Mouse (Mus musculus) midbrain, embryonic 10.5 days (tissue): Measurements from ENCODE around the gene Ngrn. TPM values are rescaled to one million over a fixed set of nuclear protein-coding genes. Genes with fewer than 3 reads are reported as not detected.

Experiments used
- DNase-seq: peaks from one replicate; pipeline ENCODE4 v3.0.0-alpha.2; 2017; ENCODE audit warnings: low spot score
- H3K27ac ChIP-seq: fragments of 300-500 bp; sonication (generic); replicated peaks from 2 replicates; pipeline ENCODE4 v1.5.1; 2016; ENCODE audit warnings: mild to moderate bottlenecking
- H3K27me3 ChIP-seq: fragments of 300-500 bp; sonication (generic); 2 replicates; pipeline ENCODE4 v1.6.1; 2016; ENCODE audit warnings: low read depth, mild to moderate bottlenecking; ENCODE audit not compliant: poor library complexity, severe bottlenecking
- H3K36me3 ChIP-seq: fragments of 300-500 bp; sonication (generic); 2 replicates; pipeline ENCODE4 v1.6.1; 2016; ENCODE audit warnings: mild to moderate bottlenecking, moderate library complexity
- H3K4me1 ChIP-seq: fragments of 300-500 bp; sonication (generic); 2 replicates; pipeline ENCODE4 v1.6.1; 2016
- H3K4me3 ChIP-seq: fragments of 300-500 bp; sonication (generic); 2 replicates; pipeline ENCODE4 v1.5.1; 2016; ENCODE audit warnings: mild to moderate bottlenecking, moderate library complexity
- H3K9me3 ChIP-seq: fragments of 300-500 bp; sonication (generic); replicated peaks from 2 replicates; pipeline ENCODE4 v1.6.1; 2016; ENCODE audit warnings: mild to moderate bottlenecking
- WGBS: fragments of 180-500 bp; shearing (Covaris S2); methylation state at CpG from one replicate; pipeline ENCODE4 v1.1.7; 2016; 5-methylcytosine and 5-hydroxymethylcytosine counted together
- polyA plus RNA-seq: library from polyadenylated mRNA; unstranded; fragments of >200 nt; fragmentation: Nextera tagmentation; extraction: Ambion mirVana; gene quantifications from 2 replicates; pipeline ENCODE4 v1.2.1, GENCODE M21; 2016

Gene Ngrn
- polyA plus RNA-seq, 1 experiment from 2014 or later: 44.8 TPM

DNA sequence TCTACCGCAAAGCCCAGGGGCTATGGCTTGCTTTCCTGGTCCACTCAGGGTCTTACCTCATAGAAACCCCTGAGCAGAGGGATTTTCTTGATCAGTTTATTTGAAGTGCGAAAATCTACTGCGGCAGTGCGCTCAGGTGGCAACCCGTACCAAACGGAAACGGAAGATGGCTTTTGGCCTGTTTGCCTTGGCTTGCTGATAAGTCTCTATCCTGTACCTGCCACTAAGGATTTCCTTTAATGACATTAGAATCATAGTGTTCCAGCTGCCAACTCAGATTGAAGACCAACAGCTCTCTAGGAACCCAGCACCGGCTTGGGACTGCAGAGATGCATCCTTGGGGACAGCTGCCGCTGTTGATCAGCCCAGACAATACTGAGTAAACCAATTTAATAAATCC lies 27.2 kb upstream of the Ngrn start:
- 78% methylated on average over 9 of the region's 9 CpGs for WGBS
- Histone ChIP-seq H3K4me3 (peak overlapping the region; percentile 81), H3K27me3 (peaks cover 19% of the 10 kb centered on the region; the same call in 1 of the 2 replicates), H3K9me3 (no peaks in the 10 kb centered on the region), H3K4me1 (peaks cover 42% of the 10 kb centered on the region), H3K27ac (no peak overlapping the region), H3K36me3 (peaks cover 16% of the 10 kb centered on the region)
- no peak for DNase-seq

DNA sequence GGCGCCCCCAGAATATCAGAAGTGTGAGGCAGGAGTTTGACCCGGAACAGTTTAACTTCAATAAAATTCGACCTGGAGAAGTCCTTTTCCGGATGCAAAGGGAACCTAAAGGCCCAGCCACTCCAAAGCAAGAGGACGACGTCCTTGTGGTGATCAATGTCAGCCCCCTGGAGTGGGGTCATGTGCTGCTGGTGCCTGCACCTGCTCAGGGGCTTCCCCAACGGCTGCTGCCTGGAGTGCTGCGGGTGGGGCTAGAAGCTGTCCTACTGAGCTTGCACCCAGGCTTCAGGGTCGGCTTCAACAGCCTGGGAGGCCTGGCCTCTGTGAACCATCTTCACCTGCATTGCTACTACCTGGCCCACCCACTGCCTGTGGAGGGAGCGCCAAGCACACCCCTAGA lies 22.5 kb upstream of the Ngrn start:
- Histone ChIP-seq H3K27ac (no peak overlapping the region), H3K4me1 (peaks cover 6% of the 10 kb centered on the region), H3K27me3 (no peaks in the 10 kb centered on the region), H3K4me3 (no peak overlapping the region), H3K9me3 (no peaks in the 10 kb centered on the region), H3K36me3 (peaks cover 42% of the 10 kb centered on the region)
- no peak for DNase-seq
- 90% methylated on average over 10 of the region's 10 CpGs for WGBS

DNA sequence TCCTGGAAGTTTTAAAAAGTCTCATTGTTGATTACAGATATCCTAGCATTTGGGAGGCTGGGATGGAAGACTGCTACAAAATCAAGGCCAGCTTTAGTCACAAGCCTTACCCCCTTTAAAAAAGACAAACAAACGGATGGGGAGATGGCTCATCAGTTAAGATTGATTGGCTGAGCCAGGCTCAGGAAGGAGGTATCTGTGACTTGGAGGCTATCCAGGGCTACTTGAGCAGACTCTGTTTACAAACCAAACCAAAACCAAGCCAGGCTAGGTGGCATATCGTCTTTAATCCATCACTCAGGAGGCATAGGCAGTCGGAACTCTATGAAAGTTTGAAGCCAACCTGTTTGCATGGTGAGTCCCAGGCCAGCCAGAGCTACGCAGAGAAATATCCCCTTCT lies 19.4 kb upstream of the Ngrn start:
- Histone ChIP-seq H3K36me3 (peaks cover 40% of the 10 kb centered on the region), H3K4me1 (0 out of 2 replicates have a peak, but pooled peaks cover 3% of the 10 kb centered on the region), H3K4me3 (no peak overlapping the region), H3K27ac (no peak overlapping the region), H3K9me3 (no peaks in the 10 kb centered on the region), H3K27me3 (no peaks in the 10 kb centered on the region)
- DNase-seq: no peak
- 90% methylated on average over 4 of the region's 4 CpGs for WGBS

DNA sequence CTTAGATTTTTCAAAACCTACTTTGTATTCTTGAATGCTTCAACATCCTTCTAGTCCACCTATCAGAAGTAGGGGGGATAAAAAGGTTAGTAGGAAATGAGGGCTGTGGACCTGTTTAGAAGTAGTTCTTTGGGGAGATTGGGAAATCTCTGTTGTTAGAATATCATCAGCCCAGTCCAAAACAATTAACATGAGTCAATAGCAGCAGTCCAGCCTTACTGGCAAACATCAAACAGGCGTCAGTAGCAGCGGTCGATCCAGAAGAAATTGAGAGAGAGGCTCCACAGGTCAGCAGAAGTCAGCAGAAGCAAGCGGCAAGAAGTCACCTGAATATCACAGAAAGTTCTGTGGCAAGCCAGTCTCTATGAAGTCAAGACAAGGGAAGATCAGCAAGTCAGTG lies 16.2 kb upstream of the Ngrn start:
- Histone ChIP-seq H3K4me3 (no peak overlapping the region), H3K36me3 (peaks cover 17% of the 10 kb centered on the region), H3K4me1 (0 out of 2 replicates have a peak, but pooled peaks cover 3% of the 10 kb centered on the region), H3K27me3 (no peaks in the 10 kb centered on the region), H3K27ac (no peak overlapping the region), H3K9me3 (no peaks in the 10 kb centered on the region)
- WGBS: 89% methylated on average over 4 of the region's 4 CpGs
- no peak for DNase-seq

DNA sequence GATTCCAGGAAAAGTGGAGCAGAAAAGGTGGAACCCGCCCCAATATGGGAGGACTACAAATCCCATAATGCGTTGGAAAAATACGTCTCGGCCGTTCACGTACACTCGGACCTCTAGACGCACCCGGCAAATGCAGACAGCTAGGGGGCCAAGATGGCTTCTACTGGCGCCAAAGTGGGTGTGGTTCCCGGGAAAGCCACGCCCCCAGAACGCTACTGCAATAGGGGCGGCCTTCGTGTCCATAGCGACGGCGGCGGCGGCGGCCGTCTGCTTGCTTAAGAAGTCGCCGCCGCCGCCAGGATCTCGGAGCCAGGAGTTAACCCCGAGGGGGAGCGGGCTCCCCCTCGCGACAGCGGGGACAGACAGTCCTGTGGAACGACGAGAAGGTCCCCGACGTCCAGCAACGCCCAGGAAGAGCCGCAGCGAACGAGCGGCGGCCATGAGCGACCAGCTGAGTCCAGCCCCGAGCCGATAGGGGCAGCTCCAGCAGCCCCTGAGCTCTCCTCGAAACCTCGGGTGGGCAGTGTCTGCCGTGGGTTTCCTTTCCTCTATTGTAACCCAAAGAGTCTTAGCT lies 14.8 kb upstream of the Ngrn start, which contains the start of gene Ttll13:
TSS of gene Ttll13 (plus strand) at position 229 of the 574 bp plus-strand sequence.
- Histone ChIP-seq H3K27ac (peak within 1 kb of the TSS; percentile 88), H3K27me3 (no peaks in the 10 kb centered on the region), H3K9me3 (no peaks in the 10 kb centered on the region), H3K4me1 (0 out of 2 replicates have a peak, but pooled peaks cover 3% of the 10 kb centered on the region), H3K36me3 (peaks cover 3% of the 10 kb centered on the region), H3K4me3 (peak within 1 kb of the TSS; percentile 59)
- DNase-seq: peak; percentile 97
- under 1% methylated on average over 48 of the region's 48 CpGs for WGBS

DNA sequence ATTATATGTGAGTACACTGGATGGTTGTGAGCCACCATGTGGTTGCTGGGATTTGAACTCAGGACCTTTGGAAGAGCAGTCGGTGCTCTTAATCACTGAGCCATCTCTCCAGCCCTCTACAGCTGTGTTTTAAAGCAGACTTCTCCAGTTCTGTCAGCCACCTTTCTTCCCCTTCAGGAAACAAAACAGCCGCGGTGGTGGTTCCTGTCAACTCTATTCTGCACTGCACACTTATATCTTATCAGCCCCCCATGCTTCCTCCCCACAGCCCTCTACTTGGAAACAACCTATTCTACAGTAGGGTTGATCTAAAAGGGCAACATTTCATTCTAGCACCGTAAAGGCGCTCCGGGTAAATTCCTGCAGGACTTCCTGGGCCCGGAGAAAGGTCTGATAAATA lies 14.2 kb upstream of the Ngrn start:
- no peaks in the 10 kb centered on the region for H3K9me3 ChIP-seq
- peak overlapping the region; percentile 88 for H3K27ac ChIP-seq
- no peaks in the 10 kb centered on the region for H3K27me3 ChIP-seq
- no peaks in the 10 kb centered on the region for H3K36me3 ChIP-seq
- H3K4me3 ChIP-seq: peak overlapping the region; percentile 59
- no peak for DNase-seq
- 0 out of 2 replicates have a peak, but pooled peaks cover 3% of the 10 kb centered on the region for H3K4me1 ChIP-seq
- WGBS: 69% methylated on average over 7 of the region's 7 CpGs

DNA sequence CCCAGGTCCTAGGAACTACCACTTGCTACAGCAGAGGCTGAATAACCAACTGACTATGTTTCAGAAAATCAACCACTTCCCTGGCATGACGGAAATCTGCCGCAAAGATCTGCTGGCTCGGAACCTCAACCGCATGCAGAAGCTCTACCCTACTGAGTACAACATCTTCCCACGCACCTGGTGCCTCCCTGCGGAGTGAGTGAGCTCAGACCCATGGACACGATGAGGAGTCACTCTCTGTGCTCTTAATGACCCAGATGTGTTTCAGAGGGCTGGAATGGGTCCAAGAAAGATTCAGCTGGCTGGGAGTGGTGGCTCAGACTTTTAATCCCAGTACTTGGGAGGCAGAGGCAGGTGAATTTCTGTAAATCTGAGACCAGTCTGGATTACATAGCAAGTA lies 8.6 kb upstream of the Ngrn start:
- H3K4me3 ChIP-seq: no peak overlapping the region
- no peak for DNase-seq
- no peaks in the 10 kb centered on the region for H3K4me1 ChIP-seq
- WGBS: 79% methylated on average over 7 of the region's 7 CpGs
- peaks cover 7% of the 10 kb centered on the region; the same call in 1 of the 2 replicates for H3K27me3 ChIP-seq
- no peak overlapping the region for H3K27ac ChIP-seq
- H3K36me3 ChIP-seq: no peaks in the 10 kb centered on the region
- no peaks in the 10 kb centered on the region for H3K9me3 ChIP-seq

DNA sequence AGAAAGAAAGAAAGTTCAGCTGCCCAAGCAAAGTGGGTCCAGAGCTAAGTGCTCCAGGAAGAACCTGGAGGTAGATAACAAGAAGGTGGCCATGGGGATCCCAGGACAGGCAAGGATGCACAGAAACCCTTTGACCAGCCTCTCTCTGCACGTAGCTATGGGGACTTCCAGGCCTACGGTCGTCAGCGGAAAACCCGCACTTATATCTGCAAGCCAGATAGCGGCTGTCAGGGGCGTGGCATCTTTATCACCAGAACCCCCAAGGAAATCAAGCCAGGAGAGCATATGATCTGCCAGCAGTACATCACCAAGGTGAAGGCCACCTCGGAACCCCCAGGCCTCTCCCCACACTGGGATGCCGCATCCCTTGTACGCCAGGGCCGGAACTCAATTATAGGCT lies 8.1 kb upstream of the Ngrn start:
- no peak for DNase-seq
- WGBS: 88% methylated on average over 11 of the region's 11 CpGs

DNA sequence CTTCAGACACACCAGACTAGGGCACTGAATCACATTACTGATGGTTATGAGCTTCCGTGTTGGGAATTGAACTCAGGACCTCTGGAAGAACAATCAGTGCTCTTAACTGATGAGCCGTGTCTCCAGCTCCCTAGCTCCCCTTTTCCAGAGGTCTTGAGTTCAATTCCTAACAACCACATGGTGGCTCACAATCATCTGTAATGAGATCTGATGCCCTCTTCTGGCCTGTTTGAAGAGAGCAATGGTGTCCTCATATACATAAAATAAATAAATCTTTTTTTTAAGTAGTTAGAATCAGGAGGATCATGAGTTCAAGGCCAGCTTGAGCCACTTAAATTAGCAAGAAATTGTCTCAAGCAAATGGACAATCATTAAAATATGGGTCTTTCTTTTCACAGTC lies 5.0 kb upstream of the Ngrn start:
- 65% methylated on average over 2 of the region's 2 CpGs for WGBS
- peaks cover 8% of the 10 kb centered on the region for H3K4me1 ChIP-seq
- no peak overlapping the region for H3K27ac ChIP-seq
- DNase-seq: no peak
- H3K9me3 ChIP-seq: no peaks in the 10 kb centered on the region
- H3K36me3 ChIP-seq: no peaks in the 10 kb centered on the region
- H3K4me3 ChIP-seq: no peak overlapping the region
- peaks cover 33% of the 10 kb centered on the region for H3K27me3 ChIP-seq

More for the DNA sequence above, 8.1 kb upstream of the Ngrn start:
- Histone ChIP-seq H3K9me3 (no peaks in the 10 kb centered on the region), H3K27ac (no peak overlapping the region), H3K27me3 (peaks cover 10% of the 10 kb centered on the region; the same call in 1 of the 2 replicates), H3K36me3 (no peaks in the 10 kb centered on the region), H3K4me1 (no peaks in the 10 kb centered on the region), H3K4me3 (no peak overlapping the region)

DNA sequence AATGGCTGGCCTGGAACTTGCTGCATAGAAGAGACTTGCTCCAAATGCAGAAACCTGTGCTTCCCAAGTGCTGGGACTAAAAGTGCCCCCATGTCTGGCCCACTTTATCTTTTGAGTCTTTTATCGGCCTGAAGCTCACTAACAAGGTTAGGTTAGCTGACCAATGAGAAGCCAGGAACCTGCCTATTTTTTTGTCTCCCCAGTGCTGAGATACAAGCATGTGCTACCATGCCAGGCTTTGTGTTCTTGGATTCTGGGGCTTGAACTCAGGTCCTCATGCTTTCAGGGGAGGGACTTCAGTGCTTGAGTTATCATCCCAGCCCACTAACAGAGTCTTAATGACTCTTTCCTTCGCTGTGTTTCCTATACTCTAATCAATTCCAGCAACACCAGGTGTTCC lies 3.3 kb upstream of the Ngrn start:
- no peak overlapping the region for H3K27ac ChIP-seq
- peaks cover 20% of the 10 kb centered on the region for H3K4me1 ChIP-seq
- no peak for DNase-seq
- 77% methylated on average over 2 of the region's 2 CpGs for WGBS
- no peaks in the 10 kb centered on the region for H3K9me3 ChIP-seq
- no peak overlapping the region for H3K4me3 ChIP-seq
- no peaks in the 10 kb centered on the region for H3K36me3 ChIP-seq
- H3K27me3 ChIP-seq: peaks cover 33% of the 10 kb centered on the region

DNA sequence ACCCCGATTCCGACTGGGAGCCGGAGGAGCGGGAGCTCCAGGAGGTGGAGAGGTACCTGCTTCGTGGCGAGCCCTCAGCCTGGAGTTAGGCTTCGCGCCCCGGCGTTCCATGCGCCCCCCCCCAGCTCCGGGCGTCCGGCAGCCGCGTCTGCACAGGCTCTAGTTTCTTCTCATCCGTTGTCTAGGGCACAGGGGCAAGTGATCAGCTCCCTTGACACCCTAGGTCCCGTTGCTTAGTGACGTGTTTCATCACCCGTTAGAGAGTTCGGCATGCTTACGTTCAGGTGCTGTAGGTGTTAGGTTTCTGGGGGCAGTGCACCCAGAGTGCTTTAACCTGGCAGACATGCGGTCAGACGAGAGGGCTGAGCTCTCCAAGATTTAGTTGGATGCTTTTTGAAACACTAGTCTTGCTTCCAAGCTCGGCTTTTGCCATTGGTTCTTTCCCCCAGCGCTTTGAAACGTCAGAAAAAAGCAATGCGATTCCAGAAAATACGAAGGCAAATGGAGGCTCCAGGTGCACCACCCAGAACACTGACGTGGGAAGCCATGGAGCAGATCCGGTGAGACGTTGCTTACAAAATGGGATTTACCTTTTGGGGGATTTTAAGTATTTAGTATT lies 466 bp downstream of the Ngrn start:
- no peak for DNase-seq
- 2% methylated on average over 32 of the region's 32 CpGs for WGBS
- Histone ChIP-seq H3K27me3 (peaks cover 33% of the 10 kb centered on the region), H3K9me3 (no peaks in the 10 kb centered on the region), H3K27ac (peak overlapping the region; percentile 87), H3K36me3 (peaks cover 35% of the 10 kb centered on the region), H3K4me1 (peaks cover 20% of the 10 kb centered on the region), H3K4me3 (peak overlapping the region; percentile 90)

DNA sequence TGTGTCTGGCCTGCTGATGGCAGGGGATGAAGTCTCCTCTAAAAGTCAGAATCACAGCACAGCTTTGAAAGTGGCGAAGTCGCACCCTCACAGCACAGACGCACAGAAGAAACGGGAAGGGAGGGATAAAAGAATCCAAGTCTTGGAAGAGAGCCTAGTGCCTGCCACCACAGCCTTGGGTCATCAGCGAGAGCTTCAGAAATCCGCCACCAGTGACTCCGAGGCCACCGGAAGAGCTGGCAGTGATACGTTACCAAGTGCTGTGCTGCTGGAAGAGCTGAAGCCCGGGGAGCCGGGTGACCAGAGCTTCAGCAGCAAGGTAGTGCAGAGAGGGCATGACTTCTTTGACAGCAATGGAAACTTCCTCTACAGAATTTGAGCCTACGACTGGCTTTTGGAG lies 3.6 kb downstream of the Ngrn start:
- no peaks in the 10 kb centered on the region for H3K9me3 ChIP-seq
- peaks cover 6% of the 10 kb centered on the region; the same call in 1 of the 2 replicates for H3K27me3 ChIP-seq
- DNase-seq: no peak
- no peak overlapping the region for H3K4me3 ChIP-seq
- WGBS: 95% methylated on average over 12 of the region's 12 CpGs
- peaks cover 43% of the 10 kb centered on the region for H3K36me3 ChIP-seq
- H3K4me1 ChIP-seq: peaks cover 29% of the 10 kb centered on the region
- H3K27ac ChIP-seq: no peak overlapping the region

DNA sequence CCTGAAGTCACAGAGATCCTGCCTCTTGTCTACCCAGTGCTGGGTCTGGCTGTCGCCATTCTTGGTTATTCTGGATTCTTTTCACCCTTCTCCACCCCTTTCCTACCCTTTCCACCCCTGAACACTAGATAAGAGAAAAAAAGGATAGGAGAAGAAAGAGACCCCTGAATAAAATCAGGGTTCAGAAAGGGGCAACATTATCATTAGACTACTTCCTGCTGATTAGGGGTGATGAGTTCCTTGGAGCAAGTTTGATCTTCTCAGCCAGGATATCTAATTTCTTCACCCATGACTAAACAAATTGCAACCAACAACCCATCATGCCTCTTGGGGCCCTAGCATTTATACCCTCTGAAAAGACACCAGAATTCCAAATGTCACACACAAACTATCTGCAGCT lies 6.7 kb downstream of the Ngrn start:
- DNase-seq: no peak
- Histone ChIP-seq H3K4me1 (peaks cover 23% of the 10 kb centered on the region), H3K27me3 (no peaks in the 10 kb centered on the region), H3K36me3 (peaks cover 48% of the 10 kb centered on the region), H3K4me3 (no peak overlapping the region), H3K9me3 (no peaks in the 10 kb centered on the region), H3K27ac (no peak overlapping the region)
- WGBS: 78% methylated on average over 1 of the region's 1 CpGs
